Mouse (Mus musculus): ENCODE measurements around the gene Tmod1.

Tmod1 gene

DNA sequence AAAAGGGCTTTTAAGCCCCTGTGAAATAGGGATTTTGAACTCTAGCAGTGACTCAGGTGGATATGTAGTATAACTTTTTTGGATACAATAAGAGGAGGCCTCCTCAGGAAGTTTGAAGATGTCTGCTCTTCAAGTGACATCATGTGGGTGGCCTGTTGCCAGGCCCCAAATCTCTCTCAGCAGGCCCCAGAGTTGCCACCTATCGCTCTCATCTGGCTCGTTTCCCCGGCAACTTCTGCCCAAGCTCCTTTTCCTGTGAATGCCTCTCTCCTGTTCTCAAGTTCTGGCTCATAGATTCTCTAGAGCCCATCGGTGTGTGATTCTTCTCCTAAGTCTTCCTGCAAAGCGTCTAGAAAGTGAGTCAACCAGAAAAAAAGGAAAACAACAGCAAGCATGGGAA lies 17.4 kb downstream of the Tmod1 start:
- DNase-seq: no peak

DNA sequence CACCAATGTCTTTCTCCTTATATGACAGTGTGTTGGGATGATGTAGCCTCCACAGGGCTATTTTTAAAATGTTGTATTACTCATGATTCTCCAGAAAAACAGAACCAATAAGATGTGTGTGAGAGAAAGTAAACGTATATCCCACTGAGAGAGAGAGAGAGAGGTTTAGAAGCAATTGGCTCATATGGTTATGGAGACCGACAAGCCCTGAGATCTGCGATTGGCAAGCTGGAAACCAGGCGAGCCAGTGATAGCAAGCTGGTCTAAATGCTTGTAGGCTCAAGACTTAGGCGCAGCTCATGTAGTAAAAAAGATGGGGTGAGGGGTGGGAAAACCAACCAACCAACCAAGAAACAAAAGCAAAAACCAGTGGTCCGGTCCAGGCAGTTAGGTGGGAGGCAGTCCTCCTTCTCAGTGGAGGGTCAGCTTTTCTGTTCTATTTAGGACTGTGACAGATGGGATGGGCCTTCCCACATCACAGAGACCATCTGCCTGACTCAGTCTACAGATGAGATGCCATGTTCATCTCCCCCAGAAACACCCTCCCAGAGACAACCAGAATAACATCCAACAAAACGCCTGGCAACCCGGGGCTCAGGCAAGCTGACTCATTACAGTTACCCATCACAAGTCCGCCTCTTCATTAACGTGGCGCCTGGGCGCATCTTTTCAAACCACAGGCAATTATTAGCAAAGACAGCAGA lies 22.7 kb downstream of the Tmod1 start:
- DNase-seq: no peak

- no peak for DNase-seq
These were observed 25.1 kb downstream of the Tmod1 start for GRCm38 (mm10) chr4:46063841-46064240.

- no peak for DNase-seq
These were observed 25.5 kb downstream of the Tmod1 start for GRCm38 (mm10) chr4:46064263-46064662.

DNA sequence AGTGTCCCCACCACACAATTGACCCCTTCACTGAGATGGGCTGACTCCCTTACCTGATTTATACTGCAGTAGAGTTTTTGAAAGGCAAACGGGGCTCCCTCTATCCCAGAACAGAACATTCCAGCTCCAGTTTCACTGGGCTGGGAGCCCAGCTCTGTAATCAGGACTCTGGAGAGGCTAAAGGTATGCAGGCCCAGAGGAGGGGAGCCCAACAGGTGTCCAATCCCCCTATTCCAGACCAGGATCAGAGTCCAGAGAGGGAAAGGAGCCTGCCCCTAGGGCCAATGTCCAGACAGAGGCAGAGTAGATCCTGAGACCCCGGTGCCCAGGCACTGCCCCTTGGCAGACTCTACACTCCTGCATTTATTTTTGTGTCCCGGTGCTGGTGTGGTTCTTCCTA lies 26.2 kb downstream of the Tmod1 start:
- DNase-seq: no peak

GRCm38 (mm10) chr4:46065695-46066340 lies 27.1 kb downstream of the Tmod1 start:
- DNase-seq: no peak

- DNase-seq: no peak
These were observed 29.3 kb downstream of the Tmod1 start for GRCm38 (mm10) chr4:46068060-46068459.

DNA sequence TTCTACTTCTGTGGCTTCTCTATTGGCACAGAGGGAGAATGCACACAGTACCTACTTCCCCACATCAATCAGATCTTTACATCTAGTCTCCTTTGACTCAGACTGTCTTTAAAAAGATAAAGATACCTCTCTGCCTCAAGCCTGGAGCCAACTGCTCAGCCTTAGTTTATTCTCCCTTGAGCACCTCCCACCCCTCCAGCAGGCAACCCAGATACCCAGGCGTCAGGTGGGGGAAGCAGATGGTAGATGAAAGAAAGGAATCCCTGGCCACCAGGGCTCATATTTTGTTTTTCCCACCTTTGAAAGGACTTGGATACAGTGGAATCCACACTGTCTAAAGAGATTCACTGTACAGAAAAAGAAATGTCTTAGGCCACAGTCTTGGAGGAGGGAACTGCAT lies 29.8 kb downstream of the Tmod1 start:
- DNase-seq: no peak

DNA sequence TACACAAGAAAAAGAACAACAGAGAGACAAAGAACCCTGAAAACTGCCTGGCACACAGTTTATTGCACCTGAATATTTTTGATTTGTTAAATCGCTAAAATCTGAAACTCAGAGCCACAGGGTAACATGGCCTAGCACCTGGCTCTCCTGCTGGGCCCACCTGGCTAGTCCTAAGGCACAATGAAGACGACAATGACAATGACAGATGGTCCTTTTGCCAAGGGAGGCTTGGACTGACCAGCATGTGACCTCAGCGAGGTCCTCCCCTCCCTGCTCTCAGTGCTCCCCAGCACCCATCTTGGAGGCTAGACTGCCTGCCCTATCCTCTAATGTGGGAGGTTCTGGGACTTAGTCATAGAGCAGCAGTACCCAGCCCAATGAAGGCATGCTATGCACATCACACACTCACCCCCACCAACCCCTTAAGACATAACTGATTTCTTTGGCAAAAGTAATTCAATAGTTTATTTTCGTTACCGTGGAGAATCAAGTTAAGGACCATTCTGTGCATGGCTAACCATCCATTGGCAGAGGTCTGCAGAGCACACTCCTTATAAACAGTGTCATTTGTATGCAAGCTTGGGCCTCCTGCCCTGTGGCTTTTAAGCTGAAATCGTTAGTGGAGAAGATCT lies 31.2 kb downstream of the Tmod1 start:
- no peak for DNase-seq

- no peak for DNase-seq
These were observed 33.9 kb downstream of the Tmod1 start for GRCm38 (mm10) chr4:46072631-46073030.

DNA sequence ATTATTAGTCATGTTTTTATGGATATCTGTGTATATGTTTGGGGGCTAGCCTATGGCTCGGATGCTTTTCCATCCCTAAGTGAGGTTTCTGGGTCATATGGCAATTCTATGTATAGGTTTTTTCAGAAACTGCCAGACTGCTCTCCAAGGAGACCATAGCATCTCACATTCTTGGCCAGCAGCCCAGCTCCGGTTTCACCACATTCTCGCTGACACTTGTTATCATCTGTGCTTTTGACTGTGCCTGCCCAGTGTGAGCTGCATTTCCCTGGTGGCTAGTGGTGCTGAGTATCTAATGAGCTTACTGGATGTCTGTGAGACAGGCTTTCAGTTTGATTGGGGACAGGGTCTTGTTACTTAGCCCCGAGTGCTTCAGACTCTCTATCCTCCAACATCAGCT lies 35.0 kb downstream of the Tmod1 start:
- DNase-seq: no peak

DNA sequence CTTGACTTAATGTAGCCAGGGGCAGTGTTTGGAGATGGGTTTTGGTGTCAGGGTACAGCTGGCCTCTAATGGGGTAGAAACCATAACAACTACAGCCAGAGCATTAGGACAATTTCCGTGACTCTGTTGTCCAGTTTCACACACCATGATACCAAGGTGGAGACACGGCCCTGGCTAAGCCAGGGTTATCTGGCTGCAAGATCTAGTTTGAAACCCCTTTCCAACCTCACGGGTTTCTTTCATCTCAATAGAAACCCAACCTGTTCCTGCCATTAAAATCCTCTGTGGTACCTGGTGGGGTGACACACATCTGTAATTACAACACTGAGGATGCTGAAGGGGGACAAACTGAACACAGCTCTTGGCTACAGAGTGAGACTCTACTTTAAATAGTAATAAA lies 36.9 kb downstream of the Tmod1 start:
- no peak for DNase-seq

DNA sequence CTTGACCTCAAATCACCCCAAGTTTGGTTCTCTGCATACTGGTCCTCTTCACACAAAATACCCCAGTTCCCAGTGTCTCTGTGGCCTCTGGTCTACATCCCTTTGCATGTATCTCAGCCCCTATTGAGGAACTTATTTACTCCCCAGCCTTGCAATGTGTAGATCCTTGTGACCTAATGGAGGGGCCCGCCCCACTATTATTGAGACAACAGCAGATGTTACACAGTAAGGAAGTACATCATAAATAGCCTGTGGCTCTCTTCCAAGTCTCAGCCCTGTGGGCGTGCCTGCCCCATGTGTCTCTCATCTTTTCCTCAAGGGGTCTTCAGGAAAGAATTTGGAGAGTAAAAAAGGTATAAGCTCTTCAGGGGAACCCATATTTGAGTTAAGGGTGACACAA lies 38.2 kb downstream of the Tmod1 start:
- DNase-seq: no peak

DNA sequence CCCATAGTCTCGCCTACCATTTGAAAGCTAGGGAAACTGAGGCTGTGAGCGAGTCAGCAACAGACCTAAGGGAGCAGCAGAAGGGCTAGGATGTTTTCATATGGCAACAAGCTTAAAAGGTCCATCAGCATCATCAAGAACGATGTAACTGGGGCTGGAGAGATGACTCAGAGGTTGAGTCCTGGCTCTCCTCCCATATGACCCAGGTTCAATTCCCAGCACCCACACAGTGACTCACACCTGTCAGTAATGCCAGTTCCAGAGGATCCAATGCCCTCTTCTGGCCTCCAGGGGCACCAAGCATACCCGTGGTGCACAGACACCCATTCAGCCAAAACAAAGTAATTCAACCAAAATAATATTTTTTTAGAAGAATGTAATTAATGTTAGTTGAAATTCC lies 41.5 kb downstream of the Tmod1 start:
- no peak for DNase-seq

DNA sequence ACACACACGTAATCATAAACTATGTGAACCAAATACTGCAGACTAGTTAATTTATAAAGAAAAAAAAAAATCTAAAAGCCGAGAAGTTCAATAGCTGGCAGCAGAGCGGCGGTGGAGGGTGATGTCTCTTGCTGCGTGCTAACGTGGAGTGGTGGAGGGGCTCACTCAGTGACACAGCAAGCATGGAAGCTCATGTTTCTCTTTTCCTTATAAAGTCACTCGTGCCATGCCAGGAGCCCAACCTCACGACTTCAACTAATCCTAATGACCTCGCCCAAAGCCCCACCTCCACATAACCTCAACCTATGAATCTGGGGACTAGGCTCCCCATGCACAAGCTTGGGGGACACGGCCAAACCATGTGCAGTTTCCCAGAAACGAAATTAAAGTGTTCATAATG lies 43.8 kb downstream of the Tmod1 start:
- no peak for DNase-seq

GRCm38 (mm10) chr4:46084416-46085172 lies 45.9 kb downstream of the Tmod1 start:
- no peak for DNase-seq

- DNase-seq: peak; percentile 13
These were observed 46.6 kb downstream of the Tmod1 start for GRCm38 (mm10) chr4:46085223-46085811.

DNA sequence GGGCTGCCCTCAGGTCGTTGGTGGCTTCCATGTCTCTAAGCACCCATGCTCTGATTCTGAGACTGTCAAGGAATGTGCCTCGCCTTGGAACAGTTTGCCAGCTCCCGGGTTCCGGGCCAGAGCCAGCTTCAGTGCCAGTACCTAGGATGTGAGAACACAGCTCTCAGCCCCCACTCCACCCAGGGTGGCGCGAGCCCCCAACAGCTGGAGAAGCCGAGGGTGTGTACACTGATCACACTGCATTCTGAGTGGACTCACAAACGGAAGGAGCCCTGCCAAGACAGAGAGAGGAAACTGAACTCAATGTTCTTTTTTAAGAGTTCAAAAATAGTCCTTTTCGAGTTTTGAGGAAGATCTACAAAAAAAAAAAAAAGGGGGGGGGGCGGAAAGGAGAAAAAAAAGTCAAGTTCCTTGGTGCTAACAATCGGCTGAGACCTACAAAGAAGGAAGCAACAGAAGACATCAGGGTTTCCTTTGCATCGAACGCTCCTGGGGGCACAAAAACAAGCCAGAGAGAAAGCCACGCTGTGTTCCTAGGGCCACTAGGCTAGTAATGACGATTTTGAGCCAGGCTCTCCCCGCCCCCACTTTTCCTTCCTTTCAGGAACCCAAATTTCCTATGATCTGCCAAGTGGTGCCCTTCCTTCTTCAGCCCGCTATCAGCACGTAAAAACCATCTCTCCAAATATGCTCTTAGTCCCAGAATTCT lies 48.1 kb downstream of the Tmod1 start:
- DNase-seq: peak; percentile 39

GRCm38 (mm10) chr4:46087427-46087771 lies 48.7 kb downstream of the Tmod1 start:
- DNase-seq: no peak

DNA sequence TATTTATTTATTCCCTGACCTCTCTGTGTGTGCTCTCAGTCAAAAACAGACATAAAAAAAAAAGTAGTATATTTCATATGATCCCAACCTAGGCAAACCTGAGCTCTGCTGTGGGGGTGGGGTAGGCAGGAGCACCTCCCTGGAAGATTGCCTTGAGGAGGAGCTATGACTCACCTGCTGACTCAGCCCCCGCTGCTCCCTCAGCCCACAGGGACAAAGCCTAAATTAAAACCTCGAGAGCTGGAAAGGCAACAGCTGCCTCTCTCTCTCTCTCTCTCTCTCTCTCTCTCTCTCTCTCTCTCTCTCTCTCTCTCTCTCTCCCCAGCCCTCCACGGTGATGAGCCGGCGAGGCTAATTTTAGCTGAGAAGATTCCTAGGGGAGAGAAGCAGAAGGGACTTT lies 49.1 kb downstream of the Tmod1 start:
- peak; percentile 22 for DNase-seq

- DNase-seq: no peak
These were observed 50.9 kb downstream of the Tmod1 start for GRCm38 (mm10) chr4:46089524-46090125.

GRCm38 (mm10) chr4:46092429-46093076 lies 53.8 kb downstream of the Tmod1 start:
- DNase-seq: no peak

Data from kidney, adult 18-20 months (tissue).